Mouse (Mus musculus): ENCODE results near the gene Mtch2. TPM values are rescaled to one million over a fixed set of nuclear protein-coding genes. Genes with fewer than 3 reads are reported as not detected.
"Not testable (repeated sequence)": the region's sequence is repeated elsewhere in the genome, so short reads cannot be mapped to it uniquely, and the experiment has no call there.

The Mtch2 gene
- total RNA-seq, 2 experiments from 2014 or later = 242 to 275 TPM

DNA sequence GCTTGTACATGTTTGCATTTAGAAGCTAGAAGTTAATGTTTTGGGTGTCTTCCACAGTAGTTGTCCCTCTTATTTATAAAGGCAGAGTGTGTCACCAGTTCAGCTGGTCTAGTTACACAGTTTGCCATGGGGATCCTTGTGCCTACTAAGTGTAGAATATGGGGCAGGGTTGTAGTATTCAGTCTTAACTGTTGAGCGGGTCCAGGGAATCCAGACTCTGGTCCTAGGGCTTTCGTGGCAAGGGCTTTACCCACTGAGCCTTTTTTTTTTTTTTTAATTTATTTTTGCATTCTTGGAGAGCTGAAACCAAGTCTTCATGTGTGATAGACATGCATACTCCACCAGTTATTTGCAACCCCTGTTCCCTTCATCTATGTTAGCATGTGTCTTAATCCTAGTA is 14.5 kb downstream of the Mtch2 start:
- DNase-seq = no peak

DNA sequence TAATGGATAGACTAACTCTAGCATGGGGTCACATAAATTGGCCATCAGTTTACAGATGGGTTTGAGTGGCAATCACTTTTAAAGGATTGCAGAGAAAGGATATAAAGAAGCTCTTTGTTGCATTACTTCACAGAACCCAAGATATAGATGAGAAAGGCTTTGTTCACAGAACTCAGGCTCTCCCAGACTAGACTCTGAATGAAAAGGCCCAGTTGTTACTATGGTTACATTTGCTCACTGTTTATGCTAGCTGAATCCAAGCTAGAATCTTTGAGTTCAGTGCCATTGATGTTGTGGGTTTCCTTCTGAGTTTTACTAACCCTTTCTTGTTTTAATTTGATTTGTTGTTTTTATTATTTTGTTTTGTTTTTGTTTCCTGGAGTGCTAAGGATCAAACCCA is 17.2 kb downstream of the Mtch2 start:
- no peak for DNase-seq

DNA sequence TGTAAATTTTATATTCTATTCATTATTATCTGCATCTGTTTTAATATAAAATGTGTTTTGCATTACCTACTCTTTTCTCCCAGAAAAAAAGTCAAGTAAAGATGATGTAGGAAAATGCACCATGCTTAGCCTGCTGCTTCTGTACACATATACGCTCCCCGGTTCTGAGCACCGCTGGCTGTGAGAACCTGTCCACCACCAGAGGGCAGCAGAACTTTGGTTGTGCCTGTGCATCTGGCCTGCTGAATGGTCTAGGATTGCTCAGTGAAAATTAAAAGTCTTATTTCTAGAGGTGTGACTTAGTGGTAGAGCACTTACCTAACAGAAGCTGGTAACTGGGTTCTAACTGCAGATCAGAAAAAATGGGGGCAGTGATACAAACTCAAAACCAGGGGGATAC is 19.6 kb downstream of the Mtch2 start:
- peak; percentile 84 to 91 for DNase-seq

DNA sequence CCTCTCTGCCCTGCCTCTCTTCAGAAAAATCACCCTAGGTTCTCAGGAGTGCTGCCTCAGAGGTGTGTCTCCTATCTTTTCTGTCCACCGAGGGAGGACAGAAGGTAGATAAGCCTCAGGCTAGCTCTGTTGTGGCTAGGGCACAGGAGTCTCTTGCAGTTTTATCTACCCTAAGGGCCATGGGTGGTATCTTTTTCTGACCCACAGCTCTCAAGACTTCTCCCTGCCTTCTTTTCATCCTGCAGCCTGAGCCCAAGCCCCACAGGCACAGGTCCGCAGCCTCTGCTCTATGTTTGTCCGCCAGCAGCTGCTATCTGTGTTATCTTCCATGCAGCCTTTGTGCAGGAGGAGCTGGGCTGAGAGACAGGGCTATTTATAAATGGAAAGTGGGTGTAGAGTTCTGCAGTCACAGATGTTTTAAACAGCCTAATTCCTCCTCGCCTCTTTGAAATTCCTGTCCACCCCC is 23.2 kb downstream of the Mtch2 start:
- DNase-seq = no peak

DNA sequence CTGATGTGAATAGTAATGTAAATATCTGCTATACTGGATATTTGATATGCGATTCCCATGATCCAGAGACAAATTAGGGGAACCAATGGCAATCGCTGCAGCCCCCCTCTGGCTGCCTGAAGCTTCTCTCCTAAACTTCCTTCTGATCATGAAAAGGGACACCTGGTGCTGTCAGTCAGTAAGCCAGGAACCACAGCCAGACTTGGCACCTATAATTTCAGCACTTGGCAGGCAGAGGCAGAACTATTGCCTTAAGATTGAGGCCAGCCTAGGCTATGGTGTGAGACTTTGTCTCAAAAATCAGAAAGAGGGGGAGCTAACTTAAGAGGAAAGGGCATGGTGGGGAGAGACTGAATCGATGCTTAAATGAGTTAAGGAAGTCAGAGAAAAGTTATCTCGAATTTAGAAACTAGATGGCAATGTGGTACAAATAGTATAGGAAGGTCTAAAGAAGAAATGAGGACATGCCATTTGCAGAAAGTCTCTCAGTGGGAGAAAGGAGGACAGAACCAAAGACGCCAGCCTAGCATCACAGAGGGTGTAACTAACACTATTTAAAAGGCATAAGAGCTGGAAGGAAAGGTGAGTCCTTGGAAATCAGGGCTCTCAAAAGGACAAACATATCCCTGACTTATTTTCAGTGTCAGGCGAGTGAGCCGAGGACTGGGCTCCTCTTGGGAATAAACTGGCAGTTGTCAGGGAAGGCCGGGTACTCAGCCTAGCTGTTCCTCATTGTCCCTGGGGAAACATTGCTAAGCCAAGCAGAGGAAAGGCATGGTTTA is 24.4 kb downstream of the Mtch2 start:
- peak in 1 of 2 experiments; percentile 19 for DNase-seq

DNA sequence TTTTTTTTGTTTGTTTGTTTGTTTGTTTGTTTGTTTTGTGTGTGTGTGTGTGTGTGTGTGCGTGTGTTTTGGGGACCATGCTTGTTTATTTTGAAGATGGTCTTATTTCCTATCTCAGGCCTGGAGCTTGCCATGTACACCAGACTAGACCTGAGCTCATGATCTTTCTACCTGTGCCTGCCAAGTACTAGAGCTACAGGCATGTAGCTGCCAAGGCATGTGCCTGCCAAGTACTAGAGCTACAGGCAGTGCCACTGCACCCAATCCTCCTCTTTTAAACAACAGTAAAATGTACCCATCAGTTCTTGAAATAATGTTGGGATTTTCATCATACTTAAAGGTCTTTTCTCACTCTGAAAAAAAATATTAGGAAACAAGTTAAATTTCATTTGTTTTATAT is 27.1 kb downstream of the Mtch2 start:
- no peak for DNase-seq

GRCm38 (mm10) chr2:90875239-90875638 is 28.3 kb downstream of the Mtch2 start:
- no peak for DNase-seq

- no peak for DNase-seq
These were observed 30.8 kb downstream of the Mtch2 start for GRCm38 (mm10) chr2:90877584-90878259.

DNA sequence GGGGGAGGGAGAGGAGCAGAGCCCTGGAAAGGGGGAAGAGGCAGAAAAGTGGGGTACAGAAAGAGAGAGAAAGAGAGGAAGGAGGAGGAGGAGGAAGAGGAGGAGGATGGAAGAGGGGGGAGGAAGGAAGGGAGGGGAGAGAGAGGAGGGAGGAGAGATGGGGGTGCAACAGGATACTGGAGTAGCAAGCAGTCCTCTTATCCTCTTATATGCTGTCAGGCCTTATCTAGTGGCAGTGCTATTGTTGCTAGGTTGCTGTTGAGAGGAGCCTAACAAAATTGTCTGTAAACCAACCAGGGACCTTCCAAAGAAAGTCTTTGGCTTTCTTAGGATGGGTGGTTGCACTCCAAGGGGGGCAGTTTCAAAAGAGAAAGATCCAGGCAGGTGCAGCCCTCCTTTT is 32.5 kb downstream of the Mtch2 start:
- no peak for DNase-seq

DNA sequence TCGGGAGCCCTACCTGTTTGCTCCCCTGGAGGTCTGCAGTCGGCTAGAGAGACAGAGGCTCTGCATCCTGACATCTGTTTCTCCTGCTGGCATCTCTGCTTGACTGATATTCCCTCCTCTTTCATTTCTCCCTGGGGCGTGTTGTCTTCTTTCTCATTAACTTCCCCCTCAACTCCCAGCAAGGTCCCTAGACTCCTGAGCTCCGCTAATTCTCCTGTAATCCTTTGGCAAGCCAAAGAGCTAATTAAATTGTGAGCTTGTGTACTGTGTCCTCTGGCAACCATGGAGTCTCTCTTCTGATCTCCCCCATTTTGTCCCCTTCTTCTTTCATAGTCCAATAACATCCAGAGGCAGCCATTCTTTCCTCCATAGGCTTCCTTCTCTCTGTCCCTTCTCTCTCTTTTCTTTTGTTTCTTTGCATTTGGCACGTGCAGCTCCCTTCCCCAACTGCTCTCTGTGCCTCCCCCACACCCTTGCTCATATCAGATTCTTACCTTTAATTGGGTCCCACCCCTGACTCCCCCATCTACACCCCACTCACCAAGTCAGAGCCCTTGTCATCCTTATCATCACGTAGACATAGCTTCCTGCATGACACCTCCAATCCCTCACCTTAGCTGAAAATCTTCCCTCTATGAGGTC is 33.3 kb downstream of the Mtch2 start:
- no peak for DNase-seq

DNA sequence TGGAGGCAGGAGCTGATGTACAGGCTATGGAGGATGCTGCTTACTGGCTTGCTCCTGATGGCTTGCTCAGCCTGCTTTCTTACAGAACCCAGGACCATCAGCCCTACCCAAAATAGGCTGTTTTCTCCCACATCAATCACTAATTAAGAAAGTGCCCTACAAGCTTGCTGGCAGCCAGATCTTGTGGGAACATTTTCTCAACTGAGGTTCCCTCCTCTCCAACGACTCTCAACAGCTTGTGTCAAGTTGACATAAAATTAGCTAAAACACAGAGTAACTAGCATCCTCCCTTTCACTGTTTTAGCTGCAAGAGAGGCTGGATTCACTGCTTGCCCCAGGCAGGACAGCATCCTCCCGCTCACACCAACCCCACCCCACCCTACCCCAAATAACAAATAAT is 34.9 kb downstream of the Mtch2 start:
- DNase-seq = no peak

- peak in 1 of 2 experiments; percentile 35 for DNase-seq
These were observed 38.5 kb downstream of the Mtch2 start, which contains the start of gene C1qtnf4 for GRCm38 (mm10) chr2:90885218-90886041. Gene C1qtnf4 (plus strand): TSS chr2:90885860.

GRCm38 (mm10) chr2:90886436-90886835 is 39.5 kb downstream of the Mtch2 start:
- DNase-seq = no peak

DNA sequence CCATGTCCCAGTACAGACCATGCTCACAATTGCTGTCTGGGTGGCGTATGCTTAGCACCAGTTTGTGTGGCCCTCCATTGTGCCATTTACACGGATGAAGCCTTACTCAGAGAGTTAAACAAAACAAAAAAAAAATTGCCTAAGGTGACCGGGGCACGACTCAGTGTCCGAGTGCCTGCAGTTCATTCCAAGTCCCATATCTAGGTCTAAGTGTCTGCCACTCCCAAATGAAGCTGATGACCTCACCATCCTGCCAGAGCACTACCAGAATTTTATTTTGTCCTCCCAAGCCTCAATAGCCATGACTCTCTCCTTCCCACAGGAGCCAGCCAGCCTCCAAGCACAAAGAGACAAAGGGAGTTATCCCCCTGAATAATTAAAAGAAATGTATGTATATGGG is 40.7 kb downstream of the Mtch2 start:
- DNase-seq = no peak

DNA sequence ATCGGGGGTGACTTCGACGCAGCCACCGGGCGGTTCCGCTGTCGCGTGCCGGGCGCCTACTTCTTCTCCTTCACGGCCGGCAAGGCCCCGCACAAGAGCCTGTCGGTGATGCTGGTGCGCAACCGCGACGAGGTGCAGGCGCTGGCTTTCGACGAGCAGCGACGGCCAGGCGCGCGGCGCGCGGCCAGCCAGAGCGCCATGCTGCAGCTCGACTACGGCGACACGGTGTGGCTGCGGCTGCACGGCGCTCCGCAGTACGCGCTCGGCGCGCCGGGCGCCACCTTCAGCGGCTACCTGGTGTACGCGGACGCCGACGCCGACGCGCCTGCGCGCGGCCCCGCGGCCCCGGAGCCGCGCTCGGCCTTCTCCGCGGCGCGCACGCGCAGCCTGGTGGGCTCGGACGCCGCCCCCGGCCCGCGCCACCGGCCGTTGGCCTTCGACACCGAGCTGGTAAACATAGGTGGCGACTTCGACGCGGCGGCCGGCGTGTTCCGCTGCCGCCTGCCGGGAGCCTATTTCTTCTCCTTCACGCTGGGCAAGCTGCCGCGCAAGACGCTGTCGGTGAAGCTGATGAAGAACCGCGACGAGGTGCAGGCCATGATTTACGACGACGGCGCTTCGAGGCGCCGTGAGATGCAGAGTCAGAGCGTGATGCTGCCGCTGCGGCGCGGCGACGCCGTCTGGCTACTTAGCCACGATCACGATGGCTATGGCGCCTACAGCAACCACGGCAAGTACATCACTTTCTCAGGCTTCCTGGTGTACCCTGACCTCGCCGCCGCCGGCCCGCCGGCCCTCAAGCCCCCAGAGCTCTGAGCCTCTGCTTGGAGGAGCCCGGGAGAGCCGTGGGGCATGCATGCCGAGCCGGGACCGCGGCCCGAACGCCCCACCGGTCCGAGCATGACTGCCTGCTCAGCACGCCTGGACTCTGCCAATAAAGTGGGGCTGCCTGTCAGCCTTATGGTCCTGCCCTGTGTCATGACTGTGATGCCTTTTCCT is 42.9 kb downstream of the Mtch2 start:
- DNase-seq = peak; percentile 54 to 66

GRCm38 (mm10) chr2:90893673-90894298 is 46.8 kb downstream of the Mtch2 start:
- no peak for DNase-seq

- DNase-seq = not testable (repeated sequence)
These were observed 47.3 kb downstream of the Mtch2 start for GRCm38 (mm10) chr2:90894299-90894677.

DNA sequence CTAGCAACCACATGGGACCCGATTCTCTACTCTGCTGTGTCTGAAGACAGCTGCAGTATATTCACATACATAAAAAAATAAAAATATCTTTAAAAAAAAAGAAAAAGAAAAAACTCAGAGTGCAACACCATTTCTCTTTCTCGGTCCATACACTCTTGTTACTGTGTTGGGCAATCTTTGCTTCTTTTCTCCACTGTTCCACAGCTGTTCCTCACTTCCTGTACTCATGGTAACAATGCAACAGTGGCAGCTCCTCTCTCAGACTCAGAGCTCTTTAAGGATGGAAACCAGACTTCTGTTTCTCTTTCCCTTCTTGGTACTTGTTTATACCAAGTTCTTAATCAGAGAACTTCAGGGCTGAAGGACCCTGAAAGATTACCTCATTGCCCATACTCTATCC is 56.4 kb downstream of the Mtch2 start:
- DNase-seq = no peak

- DNase-seq = peak; percentile 91
These were observed 57.3 kb downstream of the Mtch2 start, which contains the start of the genes Kbtbd4 and Ndufs3 for GRCm38 (mm10) chr2:90904076-90904855. Gene Kbtbd4 (plus strand): TSS chr2:90904740. Gene Ndufs3 (minus strand): TSS chr2:90904827.
